Mouse (Mus musculus) heart, embryonic 13.5 days (tissue): ENCODE data around the gene Olfr1411. TPM values are rescaled to one million over a fixed set of nuclear protein-coding genes. Genes with fewer than 3 reads are reported as not detected.

Experiments used
- ATAC-seq: fragments of 200-750 bp; cut with Nextera tagmentation; 2 replicates; pipeline ENCODE4 v1.8.0; 2017; ENCODE audit warnings: moderate TSS enrichment; ENCODE audit not compliant: insufficient number of reproducible peaks, low FRiP score, low TSS enrichment; ENCODE audit errors: extremely low read depth
- H3K27ac ChIP-seq: fragments of 300-500 bp; sonication (generic); replicated peaks from 2 replicates; pipeline ENCODE4 v1.5.1; 2015; ENCODE audit warnings: moderate library complexity, mild to moderate bottlenecking, inconsistent platforms
- H3K27me3 ChIP-seq: fragments of 300-500 bp; sonication (generic); replicated peaks from 2 replicates; pipeline ENCODE4 v1.6.1; 2015; ENCODE audit warnings: mild to moderate bottlenecking, inconsistent platforms
- H3K36me3 ChIP-seq: fragments of 300-500 bp; sonication (generic); 2 replicates; pipeline ENCODE4 v1.6.1; 2015; ENCODE audit warnings: mild to moderate bottlenecking, inconsistent platforms
- H3K4me1 ChIP-seq: fragments of 300-500 bp; sonication (generic); 2 replicates; pipeline ENCODE4 v1.6.1; 2015; ENCODE audit warnings: inconsistent platforms
- H3K4me2 ChIP-seq: fragments of 300-500 bp; sonication (generic); 2 replicates; pipeline ENCODE4 v1.6.1; 2015; ENCODE audit warnings: inconsistent platforms, mild to moderate bottlenecking, moderate library complexity
- H3K4me3 ChIP-seq: fragments of 300-500 bp; sonication (generic); 2 replicates; pipeline ENCODE4 v1.5.1; 2015; ENCODE audit warnings: moderate library complexity, mild to moderate bottlenecking, inconsistent platforms
- H3K9ac ChIP-seq: fragments of 300-500 bp; sonication (generic); 2 replicates; pipeline ENCODE4 v1.6.1; 2015; ENCODE audit warnings: inconsistent platforms, mild to moderate bottlenecking, moderate library complexity
- H3K9me3 ChIP-seq: fragments of 300-500 bp; sonication (generic); 2 replicates; pipeline ENCODE4 v1.6.1; 2016; ENCODE audit warnings: inconsistent platforms
- WGBS: fragments of 180-500 bp; shearing (Covaris S2); methylation state at CpG from one replicate; pipeline ENCODE4 v1.1.7; 2015; ENCODE audit warnings: mixed read lengths; 5-methylcytosine and 5-hydroxymethylcytosine counted together
- polyA plus RNA-seq: library from polyadenylated mRNA; unstranded; fragments of >200 nt; fragmentation: Nextera tagmentation; extraction: Ambion mirVana; gene quantifications from 2 replicates; pipeline ENCODE4 v1.2.1, GENCODE M21; 2015

Gene Olfr1411
- polyA plus RNA-seq, 1 experiment from 2014 or later = not detected

DNA sequence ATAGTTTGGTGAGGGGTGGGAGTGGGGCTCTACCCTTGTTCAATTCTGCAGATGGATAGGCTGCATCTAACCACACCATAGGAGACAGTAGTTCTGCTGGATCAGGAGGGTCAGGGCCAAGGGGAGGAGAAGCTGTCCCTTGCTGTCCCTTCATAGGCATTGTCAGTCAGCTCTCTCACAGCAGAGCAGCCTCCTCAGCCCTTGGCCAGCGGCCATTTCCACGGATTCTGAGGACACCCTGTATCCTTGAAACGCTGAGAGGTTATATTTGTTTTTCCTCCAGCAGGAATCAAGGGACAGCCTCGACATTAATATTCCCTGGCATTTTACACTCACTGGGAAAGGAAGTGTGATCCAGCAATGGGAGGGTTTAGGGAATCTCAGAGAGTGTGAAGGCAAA lies 24.1 kb downstream of the Olfr1411 start:
- Histone ChIP-seq H3K27ac (no peak overlapping the region), H3K27me3 (peaks cover 32% of the 10 kb centered on the region), H3K4me3 (no peak overlapping the region), H3K9me3 (no peaks in the 10 kb centered on the region), H3K36me3 (no peaks in the 10 kb centered on the region), H3K4me1 (no peaks in the 10 kb centered on the region), H3K9ac (no peak overlapping the region), H3K4me2 (no peak overlapping the region)
- ATAC-seq = no peak
- WGBS = 45% methylated on average over 4 of the region's 4 CpGs

DNA sequence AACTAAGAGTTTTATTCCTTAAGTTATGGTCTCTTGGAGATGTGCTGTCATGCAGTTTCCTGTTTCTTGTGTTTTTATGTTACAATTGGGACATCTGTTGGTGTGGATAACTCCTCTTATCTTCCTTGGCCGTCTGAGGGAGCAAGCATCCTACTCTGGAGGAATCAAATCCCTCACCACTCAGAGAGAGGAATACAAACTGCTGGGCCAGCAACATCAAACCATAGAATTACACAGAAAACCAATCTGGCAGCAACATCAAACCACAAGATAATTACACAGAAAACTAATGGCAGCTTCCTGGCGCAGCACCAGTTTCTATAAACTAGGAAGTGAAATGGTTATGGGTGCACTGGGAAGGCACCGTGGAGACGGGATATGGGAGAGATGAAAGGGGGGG lies 34.0 kb downstream of the Olfr1411 start:
- Histone ChIP-seq H3K4me2 (no peak overlapping the region), H3K4me3 (no peak overlapping the region), H3K9me3 (no peaks in the 10 kb centered on the region), H3K4me1 (no peaks in the 10 kb centered on the region), H3K36me3 (no peaks in the 10 kb centered on the region), H3K27ac (no peak overlapping the region), H3K9ac (no peak overlapping the region), H3K27me3 (0 out of 2 replicates have a peak, but pooled peaks cover 20% of the 10 kb centered on the region)
- WGBS = 65% methylated on average over 4 of the region's 4 CpGs
- ATAC-seq = no peak

DNA sequence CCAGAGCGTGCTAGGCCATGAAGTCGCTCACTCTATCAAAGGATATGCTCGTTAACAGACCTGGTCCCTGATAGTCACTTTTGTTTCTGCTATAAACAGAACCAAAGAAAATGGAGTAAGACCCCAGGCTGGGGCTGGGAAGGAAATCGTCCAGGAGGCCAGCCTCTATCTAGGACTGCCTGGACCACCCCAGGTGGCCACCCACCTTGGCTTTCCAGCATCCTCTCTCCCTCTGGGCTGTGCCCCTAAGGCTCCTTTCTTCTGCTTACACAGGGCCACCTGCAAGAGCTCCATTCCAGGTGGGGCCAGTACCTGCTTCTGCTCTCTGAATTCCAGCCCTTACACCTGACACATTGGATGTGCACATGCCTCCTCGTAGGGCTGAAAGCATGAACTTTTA lies 38.0 kb downstream of the Olfr1411 start:
- Histone ChIP-seq H3K9ac (no peak overlapping the region), H3K36me3 (peaks cover 14% of the 10 kb centered on the region), H3K9me3 (no peaks in the 10 kb centered on the region), H3K4me2 (no peak overlapping the region), H3K4me3 (no peak overlapping the region), H3K27me3 (0 out of 2 replicates have a peak, but pooled peaks cover 16% of the 10 kb centered on the region), H3K4me1 (0 out of 2 replicates have a peak, but pooled peaks cover 3% of the 10 kb centered on the region), H3K27ac (no peak overlapping the region)
- WGBS = 67% methylated on average over 5 of the region's 5 CpGs
- no peak for ATAC-seq

DNA sequence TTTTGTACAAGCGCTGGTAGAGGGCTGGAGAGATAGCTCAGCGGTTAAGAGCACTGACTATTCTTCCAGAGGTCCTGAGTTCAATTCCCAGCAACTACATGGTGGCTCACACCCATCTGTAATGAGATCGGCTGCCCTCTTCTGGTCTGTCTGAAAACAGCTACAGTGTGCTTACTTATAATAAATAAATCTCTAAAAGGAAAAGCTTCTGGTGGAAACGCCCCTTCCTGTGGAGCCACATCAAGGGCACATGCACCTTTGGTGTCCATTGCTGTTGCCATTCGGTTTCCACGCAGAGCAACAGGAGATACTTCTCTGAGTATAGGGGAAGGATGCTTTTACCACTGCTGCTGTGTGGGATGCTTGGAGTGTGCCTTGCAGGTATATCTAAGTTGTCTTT lies 38.7 kb downstream of the Olfr1411 start:
- Histone ChIP-seq H3K27me3 (0 out of 2 replicates have a peak, but pooled peaks cover 16% of the 10 kb centered on the region), H3K4me3 (no peak overlapping the region), H3K27ac (no peak overlapping the region), H3K4me1 (0 out of 2 replicates have a peak, but pooled peaks cover 3% of the 10 kb centered on the region), H3K9ac (no peak overlapping the region), H3K36me3 (peaks cover 21% of the 10 kb centered on the region), H3K9me3 (no peaks in the 10 kb centered on the region), H3K4me2 (no peak overlapping the region)
- 62% methylated on average over 6 of the region's 6 CpGs for WGBS
- ATAC-seq = no peak

DNA sequence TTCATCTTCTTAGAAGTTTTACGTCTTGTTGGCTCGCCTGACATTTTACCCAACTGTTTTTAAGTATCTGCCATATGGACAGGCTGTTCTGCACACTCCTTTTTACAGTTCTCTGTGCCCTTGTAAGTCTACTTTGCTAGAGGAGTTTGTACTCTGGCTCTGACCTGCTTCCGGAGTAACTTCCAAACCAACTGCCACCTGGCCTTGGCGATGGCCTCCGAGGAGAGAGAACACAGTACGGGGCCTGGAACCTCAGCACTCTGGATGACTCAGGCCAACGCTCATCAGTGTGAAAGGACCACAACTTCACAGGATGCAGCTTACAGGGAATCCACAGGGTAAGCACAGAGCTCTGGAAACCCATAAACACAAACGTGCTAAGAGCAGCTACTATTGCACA lies 39.5 kb downstream of the Olfr1411 start:
- Histone ChIP-seq H3K27me3 (0 out of 2 replicates have a peak, but pooled peaks cover 16% of the 10 kb centered on the region), H3K9me3 (no peaks in the 10 kb centered on the region), H3K4me1 (0 out of 2 replicates have a peak, but pooled peaks cover 3% of the 10 kb centered on the region), H3K4me3 (no peak overlapping the region), H3K36me3 (peaks cover 29% of the 10 kb centered on the region), H3K4me2 (no peak overlapping the region), H3K9ac (no peak overlapping the region), H3K27ac (no peak overlapping the region)
- no peak for ATAC-seq
- WGBS = 81% methylated on average over 8 of the region's 8 CpGs

DNA sequence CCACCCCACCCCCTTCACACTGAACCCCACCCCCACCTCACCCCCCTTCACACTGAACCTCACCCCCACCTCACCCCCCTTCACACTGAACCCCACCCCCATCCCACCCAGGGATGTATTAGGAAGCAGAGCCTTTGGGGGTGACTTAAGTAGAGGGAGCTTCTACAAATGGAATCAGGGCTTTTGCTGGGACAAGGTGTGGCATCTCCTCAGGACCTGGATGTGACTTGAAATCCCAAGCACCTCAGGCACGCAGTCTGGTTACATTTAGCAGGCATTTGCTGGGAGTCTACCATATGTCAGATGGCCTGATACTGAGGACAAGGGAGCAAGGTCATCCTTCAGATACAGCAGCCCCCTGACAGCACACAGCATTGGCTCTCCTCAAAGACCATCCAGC lies 40.4 kb downstream of the Olfr1411 start:
- whole genome bisulfite sequencing = 43% methylated on average over 1 of the region's 1 CpGs
- H3K9me3 ChIP-seq = no peaks in the 10 kb centered on the region
- peaks cover 38% of the 10 kb centered on the region for H3K36me3 ChIP-seq
- H3K4me2 ChIP-seq = no peak overlapping the region
- H3K27me3 ChIP-seq = 0 out of 2 replicates have a peak, but pooled peaks cover 16% of the 10 kb centered on the region
- H3K27ac ChIP-seq = no peak overlapping the region
- no peak overlapping the region for H3K9ac ChIP-seq
- H3K4me3 ChIP-seq = no peak overlapping the region
- no peak for ATAC-seq
- 0 out of 2 replicates have a peak, but pooled peaks cover 3% of the 10 kb centered on the region for H3K4me1 ChIP-seq

DNA sequence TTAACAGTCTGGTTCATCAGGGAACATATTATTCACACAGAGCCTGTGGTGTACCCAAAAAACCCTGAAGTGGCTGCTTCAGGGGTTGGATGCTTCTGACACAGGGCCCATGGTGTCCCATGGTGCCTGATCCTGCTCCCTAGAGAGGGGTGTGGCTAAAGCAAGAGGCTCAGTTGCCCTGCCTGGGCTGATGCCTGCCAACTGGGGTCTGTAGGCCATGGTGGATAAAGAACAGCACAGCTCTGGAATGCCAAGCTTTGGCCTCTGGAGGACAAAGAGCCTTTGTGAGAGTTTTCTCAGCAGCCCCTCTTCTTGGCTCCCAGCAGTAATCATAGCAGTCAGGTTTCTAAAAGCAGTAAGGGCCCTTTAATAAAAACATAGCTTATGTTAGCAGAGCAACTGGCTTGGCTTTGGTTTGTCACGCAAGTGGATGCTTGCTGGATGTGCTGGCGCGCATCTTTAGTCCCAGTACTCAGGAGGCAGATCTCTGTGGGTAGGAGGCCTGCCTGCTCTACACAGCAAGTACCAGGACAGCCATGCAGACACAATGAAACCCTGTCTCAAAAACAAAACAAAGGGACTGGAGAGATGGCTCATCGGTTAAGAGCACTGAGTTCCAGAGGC lies 40.9 kb downstream of the Olfr1411 start:
- H3K4me1 ChIP-seq = peaks cover 5% of the 10 kb centered on the region; the same call in 1 of the 2 replicates
- WGBS = 81% methylated on average over 4 of the region's 4 CpGs

DNA sequence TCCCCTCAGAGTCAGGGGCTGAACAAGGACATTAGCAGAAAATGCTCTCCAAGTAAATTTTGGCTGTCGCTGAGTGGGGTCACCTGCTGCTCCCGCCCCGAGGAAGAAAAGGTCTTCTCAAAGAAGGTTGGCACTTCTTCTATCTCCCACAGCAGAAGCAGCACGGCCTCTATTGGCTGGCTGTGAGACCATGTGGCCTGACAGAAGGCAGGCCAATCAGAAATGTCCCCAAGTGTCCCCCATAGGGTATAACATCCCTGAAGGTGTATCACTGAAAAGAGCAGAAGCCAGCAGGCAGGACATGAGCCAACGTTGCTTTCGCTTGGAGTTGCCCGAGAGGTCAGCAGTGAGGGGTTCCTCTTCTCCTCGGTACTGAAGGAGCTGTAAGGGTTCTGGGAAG lies 41.8 kb downstream of the Olfr1411 start:
- peaks cover 14% of the 10 kb centered on the region for H3K4me1 ChIP-seq
- H3K27ac ChIP-seq = no peak overlapping the region
- no peak overlapping the region for H3K9ac ChIP-seq
- H3K4me3 ChIP-seq = no peak overlapping the region
- H3K9me3 ChIP-seq = no peaks in the 10 kb centered on the region
- H3K4me2 ChIP-seq = no peak overlapping the region
- 76% methylated on average over 8 of the region's 8 CpGs for WGBS
- H3K36me3 ChIP-seq = peaks cover 39% of the 10 kb centered on the region
- no peak for ATAC-seq
- 0 out of 2 replicates have a peak, but pooled peaks cover 11% of the 10 kb centered on the region for H3K27me3 ChIP-seq

More for the DNA sequence above, 40.9 kb downstream of the Olfr1411 start:
- Histone ChIP-seq H3K36me3 (peaks cover 39% of the 10 kb centered on the region), H3K9ac (no peak overlapping the region), H3K27ac (no peak overlapping the region), H3K4me3 (no peak overlapping the region), H3K9me3 (no peaks in the 10 kb centered on the region), H3K27me3 (0 out of 2 replicates have a peak, but pooled peaks cover 16% of the 10 kb centered on the region), H3K4me2 (no peak overlapping the region)
- ATAC-seq = no peak; the same call in 1 of the 2 replicates

DNA sequence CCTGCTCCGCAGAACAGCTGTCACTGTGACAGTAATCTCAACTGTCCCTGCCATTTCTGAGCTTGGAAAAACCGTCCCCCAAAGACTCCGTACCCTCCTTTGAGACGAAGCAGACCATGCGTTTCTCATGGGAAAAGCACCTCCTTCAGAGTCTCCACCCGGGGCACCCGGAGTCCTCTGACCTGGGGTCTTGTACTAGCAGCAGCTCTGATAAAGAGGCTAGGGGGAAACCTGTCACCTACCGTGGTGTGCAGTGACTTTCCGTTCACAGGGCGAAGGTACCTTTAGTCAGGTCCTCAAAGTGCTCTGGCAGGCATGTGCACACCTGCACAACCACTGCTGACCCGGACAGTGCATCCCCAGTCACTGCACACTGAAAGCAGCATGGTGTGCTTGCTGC lies 42.5 kb downstream of the Olfr1411 start:
- H3K36me3 ChIP-seq = peaks cover 39% of the 10 kb centered on the region
- H3K4me3 ChIP-seq = no peak overlapping the region
- H3K9ac ChIP-seq = no peak overlapping the region
- H3K27me3 ChIP-seq = 0 out of 2 replicates have a peak, but pooled peaks cover 6% of the 10 kb centered on the region
- H3K4me1 ChIP-seq = peaks cover 16% of the 10 kb centered on the region
- ATAC-seq = no peak
- no peak overlapping the region for H3K4me2 ChIP-seq
- H3K9me3 ChIP-seq = no peaks in the 10 kb centered on the region
- no peak overlapping the region for H3K27ac ChIP-seq
- 89% methylated on average over 11 of the region's 11 CpGs for WGBS

DNA sequence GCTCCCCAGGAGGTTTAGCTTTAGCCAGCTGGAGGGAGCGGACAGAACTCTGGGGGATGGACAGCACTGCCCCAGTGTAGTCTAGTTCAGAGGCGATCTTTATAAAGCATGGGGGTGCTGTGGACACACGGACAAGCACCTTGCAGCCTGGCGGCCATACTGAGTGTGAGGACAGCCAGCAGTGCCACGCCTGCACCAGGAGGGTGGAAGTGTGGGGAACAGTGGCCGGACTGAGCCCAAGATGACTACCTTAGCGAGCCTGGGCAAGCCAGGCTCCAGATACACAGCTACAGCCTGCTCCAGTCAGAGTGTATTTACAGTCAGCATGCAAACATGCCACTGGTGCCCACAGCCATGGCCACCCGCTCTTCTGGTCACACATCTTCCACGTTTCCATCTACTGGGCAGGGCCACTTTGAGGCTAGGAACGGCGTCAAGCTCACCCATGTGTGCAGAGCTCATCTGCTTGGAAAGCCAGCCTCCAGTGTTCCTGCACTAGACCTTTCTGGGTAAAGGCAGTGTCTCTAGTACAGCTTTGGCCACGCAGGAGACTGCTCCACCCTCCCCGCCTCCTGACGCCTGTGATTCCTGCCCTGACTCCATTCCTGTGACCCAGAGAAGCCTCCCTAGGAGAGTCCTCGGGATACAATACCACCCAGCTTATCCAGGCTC lies 43.4 kb downstream of the Olfr1411 start:
- Histone ChIP-seq H3K36me3 (peaks cover 39% of the 10 kb centered on the region), H3K4me1 (peaks cover 22% of the 10 kb centered on the region), H3K4me3 (no peak overlapping the region), H3K27me3 (no peaks in the 10 kb centered on the region), H3K9me3 (no peaks in the 10 kb centered on the region), H3K4me2 (no peak overlapping the region), H3K27ac (no peak overlapping the region), H3K9ac (no peak overlapping the region)
- 88% methylated on average over 15 of the region's 15 CpGs for WGBS
- ATAC-seq = no peak

DNA sequence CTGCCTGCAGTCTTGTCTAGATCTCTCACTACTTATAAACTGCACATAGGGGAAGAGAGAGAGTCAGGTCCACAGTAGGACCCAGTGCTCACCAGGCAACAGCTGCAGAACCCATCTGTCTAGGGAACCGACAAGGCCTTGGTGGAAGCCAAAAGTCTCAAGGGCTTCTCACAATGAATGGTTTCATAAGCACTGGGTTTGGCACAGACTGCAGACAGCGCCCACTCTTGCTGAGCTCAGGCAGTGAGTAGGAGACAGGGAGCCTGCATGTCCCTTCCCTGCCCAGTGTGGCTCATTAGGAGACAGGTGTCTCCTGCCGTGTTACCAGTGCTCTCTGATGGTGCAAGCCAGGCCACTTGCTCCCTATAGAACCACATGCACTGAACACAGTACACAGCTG lies 44.0 kb downstream of the Olfr1411 start:
- Histone ChIP-seq H3K9me3 (no peaks in the 10 kb centered on the region), H3K4me1 (peaks cover 22% of the 10 kb centered on the region), H3K36me3 (peaks cover 39% of the 10 kb centered on the region), H3K4me2 (no peak overlapping the region), H3K4me3 (no peak overlapping the region), H3K9ac (no peak overlapping the region), H3K27me3 (no peaks in the 10 kb centered on the region), H3K27ac (no peak overlapping the region)
- ATAC-seq = no peak
- WGBS = 85% methylated on average over 3 of the region's 3 CpGs
